Mouse (Mus musculus) intestine, embryonic 16.5 days (tissue): ENCODE results near the gene Ghrh. TPM values are rescaled to one million over a fixed set of nuclear protein-coding genes. Genes with fewer than 3 reads are reported as not detected.

Experiments
- ATAC-seq: fragments of 200-750 bp; cut with Nextera tagmentation; 2 replicates; pipeline ENCODE4 v1.8.0; 2017; ENCODE audit warnings: moderate TSS enrichment, moderate library complexity
- H3K27ac ChIP-seq: fragments of 300-500 bp; sonication (generic); 2 replicates; pipeline ENCODE4 v1.5.1; 2014; ENCODE audit warnings: mild to moderate bottlenecking, low read length
- H3K27me3 ChIP-seq: fragments of 300-500 bp; sonication (generic); replicated peaks from 2 replicates; pipeline ENCODE4 v1.6.1; 2014; ENCODE audit warnings: low read length, control low read depth, mixed read lengths; ENCODE audit not compliant: control insufficient read depth, insufficient read depth
- H3K36me3 ChIP-seq: fragments of 300-500 bp; sonication (generic); 2 replicates; pipeline ENCODE4 v1.6.1; 2014; ENCODE audit warnings: low read length, control low read depth; ENCODE audit not compliant: control insufficient read depth, insufficient read depth
- H3K4me1 ChIP-seq: fragments of 300-500 bp; sonication (generic); 2 replicates; pipeline ENCODE4 v1.6.1; 2014; ENCODE audit warnings: low read length, control low read depth, mixed read lengths; ENCODE audit not compliant: control insufficient read depth, insufficient read depth
- H3K4me2 ChIP-seq: fragments of 300-500 bp; sonication (generic); 2 replicates; pipeline ENCODE4 v1.6.1; 2014; ENCODE audit warnings: low read depth, low read length, control low read depth
- H3K4me3 ChIP-seq: fragments of 300-500 bp; sonication (generic); 2 replicates; pipeline ENCODE4 v1.5.1; 2014; ENCODE audit warnings: mild to moderate bottlenecking, low read length
- H3K9ac ChIP-seq: fragments of 300-500 bp; sonication (generic); 2 replicates; pipeline ENCODE4 v1.6.1; 2014; ENCODE audit warnings: low read depth, low read length
- H3K9me3 ChIP-seq: fragments of 300-500 bp; sonication (generic); 2 replicates; pipeline ENCODE4 v1.6.1; 2016; ENCODE audit warnings: low read length, control low read depth; ENCODE audit not compliant: control insufficient read depth
- whole genome bisulfite sequencing: fragments of 180-500 bp; shearing (Covaris S2); extraction: QIAGEN DNeasy Blood & Tissue Kit; methylation state at CpG from one replicate; pipeline ENCODE4 v1.1.7; 2014; 5-methylcytosine and 5-hydroxymethylcytosine counted together
- polyA plus RNA-seq: library from polyadenylated mRNA; unstranded; fragments of >200 nt; fragmentation: Nextera tagmentation; extraction: Ambion mirVana; gene quantifications from 2 replicates; pipeline ENCODE4 v1.2.1, GENCODE M21; 2015

The Ghrh gene
- polyA plus RNA-seq, 1 experiment from 2014 or later = 0.76 TPM

DNA sequence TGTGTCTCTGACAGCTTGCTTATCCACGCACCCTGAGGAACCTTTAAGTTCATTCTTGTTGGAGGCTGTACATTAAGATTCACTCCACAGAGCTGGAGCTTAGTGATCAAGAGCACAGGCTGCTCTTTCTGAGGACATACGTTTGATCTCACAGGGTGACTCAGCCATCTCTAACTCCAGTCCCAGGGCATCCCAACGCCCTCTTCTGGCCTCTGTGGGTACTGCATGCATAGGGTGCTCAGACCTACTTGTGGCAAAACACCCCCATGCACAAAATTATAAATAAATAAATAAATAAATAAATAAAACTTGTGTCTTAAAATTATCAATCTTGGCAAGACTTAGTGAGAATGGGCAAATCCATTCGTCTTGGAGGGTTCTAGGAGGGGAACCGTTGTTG lies 8.6 kb downstream of the Ghrh start:
- H3K36me3 ChIP-seq = no peaks in the 10 kb centered on the region
- H3K27ac ChIP-seq = no peak overlapping the region
- ATAC-seq = no peak
- H3K9me3 ChIP-seq = no peaks in the 10 kb centered on the region
- no peak overlapping the region for H3K4me3 ChIP-seq
- no peak overlapping the region for H3K4me2 ChIP-seq
- 44% methylated on average over 5 of the region's 5 CpGs for WGBS
- no peaks in the 10 kb centered on the region for H3K27me3 ChIP-seq
- peaks cover 9% of the 10 kb centered on the region; the same call in 1 of the 2 replicates for H3K4me1 ChIP-seq
- no peak overlapping the region for H3K9ac ChIP-seq

DNA sequence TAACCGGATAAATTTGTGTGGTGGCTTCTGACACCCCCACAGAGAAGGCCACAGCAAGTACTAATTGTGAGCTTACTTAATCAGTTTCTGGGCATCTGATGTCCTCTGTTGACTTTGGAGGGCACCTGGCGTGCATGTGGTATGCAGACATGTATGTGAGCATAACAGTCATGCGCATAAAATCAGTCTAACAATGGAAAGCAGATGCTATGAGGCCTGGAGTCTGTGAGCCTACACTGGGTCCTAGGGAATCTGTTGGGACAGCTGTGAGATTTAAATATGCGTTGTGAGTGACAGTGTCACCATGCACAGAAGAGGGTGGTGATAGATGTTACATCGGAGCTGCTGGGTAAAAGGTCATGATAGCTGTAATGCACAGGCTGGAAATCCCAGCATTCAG lies 15.2 kb downstream of the Ghrh start:
- H3K27me3 ChIP-seq = no peaks in the 10 kb centered on the region
- H3K36me3 ChIP-seq = no peaks in the 10 kb centered on the region
- H3K9ac ChIP-seq = no peak overlapping the region
- H3K4me2 ChIP-seq = no peak overlapping the region
- H3K4me3 ChIP-seq = no peak overlapping the region
- ATAC-seq = no peak
- WGBS = 77% methylated on average over 5 of the region's 5 CpGs
- no peaks in the 10 kb centered on the region for H3K4me1 ChIP-seq
- no peaks in the 10 kb centered on the region for H3K9me3 ChIP-seq
- H3K27ac ChIP-seq = no peak overlapping the region

DNA sequence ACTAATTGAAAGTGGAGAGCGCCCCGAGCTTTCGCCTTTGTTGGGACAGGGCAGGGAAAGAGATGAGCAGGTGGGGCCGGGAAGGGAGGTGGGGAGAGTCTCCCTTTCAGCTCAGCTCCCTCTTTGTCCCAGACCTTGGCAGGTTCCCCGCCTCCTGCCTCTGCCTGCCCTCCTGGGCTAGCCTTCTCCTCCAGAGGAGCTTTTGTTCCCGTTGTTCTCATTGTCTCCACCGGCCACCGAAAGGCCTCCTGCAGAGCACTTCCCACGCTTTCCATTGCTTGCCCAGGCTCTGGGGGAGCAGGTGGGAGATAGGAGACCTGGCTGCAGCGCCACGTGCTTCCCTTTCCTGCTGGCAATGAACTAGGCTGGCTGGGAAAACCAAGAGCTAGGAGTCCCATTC lies 18.7 kb downstream of the Ghrh start:
- no peak overlapping the region for H3K27ac ChIP-seq
- no peaks in the 10 kb centered on the region for H3K27me3 ChIP-seq
- no peak overlapping the region for H3K4me2 ChIP-seq
- H3K9ac ChIP-seq = no peak overlapping the region
- no peaks in the 10 kb centered on the region for H3K4me1 ChIP-seq
- 45% methylated on average over 11 of the region's 11 CpGs for WGBS
- peaks cover 7% of the 10 kb centered on the region for H3K36me3 ChIP-seq
- ATAC-seq = no peak
- H3K4me3 ChIP-seq = no peak overlapping the region
- H3K9me3 ChIP-seq = no peaks in the 10 kb centered on the region

DNA sequence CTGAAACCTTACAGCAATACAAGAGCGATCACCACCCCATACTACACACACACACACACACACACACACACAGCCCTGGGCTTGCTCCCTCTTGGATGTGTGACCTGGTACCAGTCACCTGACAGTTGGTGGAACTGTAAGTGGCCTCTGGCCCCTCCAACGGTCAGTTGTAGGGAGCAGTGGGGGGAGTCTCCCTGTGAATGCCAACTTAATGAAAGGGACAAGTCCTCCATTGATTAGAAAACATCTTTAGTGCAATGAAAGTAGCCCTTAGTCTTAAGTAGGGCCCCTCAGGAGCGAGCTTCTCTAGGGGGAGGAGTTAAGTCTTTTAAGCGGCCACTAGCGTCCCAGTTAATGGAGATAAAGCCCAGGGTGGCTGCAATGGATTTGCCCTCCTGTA lies 19.2 kb downstream of the Ghrh start:
- no peaks in the 10 kb centered on the region for H3K4me1 ChIP-seq
- peaks cover 11% of the 10 kb centered on the region for H3K36me3 ChIP-seq
- H3K4me2 ChIP-seq = no peak overlapping the region
- no peak for ATAC-seq
- no peak overlapping the region for H3K27ac ChIP-seq
- H3K27me3 ChIP-seq = no peaks in the 10 kb centered on the region
- H3K4me3 ChIP-seq = no peak overlapping the region
- H3K9me3 ChIP-seq = no peaks in the 10 kb centered on the region
- H3K9ac ChIP-seq = no peak overlapping the region
- 47% methylated on average over 5 of the region's 5 CpGs for WGBS

DNA sequence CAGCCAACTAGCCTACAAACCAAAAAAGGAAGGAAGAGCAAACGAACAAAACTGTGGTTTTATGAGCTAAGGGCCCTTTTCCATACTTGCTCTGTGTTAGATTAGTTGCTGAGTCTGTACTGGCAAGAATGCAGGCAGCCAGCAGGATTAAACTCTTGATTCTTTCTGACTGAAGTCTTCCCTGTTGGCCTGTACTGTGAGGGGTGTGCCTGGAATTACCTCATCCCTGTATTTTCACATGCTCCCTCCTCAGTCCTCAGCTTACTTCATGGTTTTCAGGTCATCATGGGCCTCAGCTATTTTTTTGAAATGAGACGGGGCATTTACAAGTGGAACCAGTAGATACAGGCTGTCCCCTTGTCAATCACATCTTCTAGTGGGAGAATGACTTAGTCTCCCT lies 22.1 kb downstream of the Ghrh start:
- Histone ChIP-seq H3K36me3 (peaks cover 17% of the 10 kb centered on the region), H3K27me3 (no peaks in the 10 kb centered on the region), H3K4me2 (no peak overlapping the region), H3K4me3 (no peak overlapping the region), H3K27ac (no peak overlapping the region), H3K9me3 (no peaks in the 10 kb centered on the region), H3K4me1 (no peaks in the 10 kb centered on the region), H3K9ac (no peak overlapping the region)
- ATAC-seq = no peak
- 72% methylated on average over 2 of the region's 2 CpGs for WGBS

DNA sequence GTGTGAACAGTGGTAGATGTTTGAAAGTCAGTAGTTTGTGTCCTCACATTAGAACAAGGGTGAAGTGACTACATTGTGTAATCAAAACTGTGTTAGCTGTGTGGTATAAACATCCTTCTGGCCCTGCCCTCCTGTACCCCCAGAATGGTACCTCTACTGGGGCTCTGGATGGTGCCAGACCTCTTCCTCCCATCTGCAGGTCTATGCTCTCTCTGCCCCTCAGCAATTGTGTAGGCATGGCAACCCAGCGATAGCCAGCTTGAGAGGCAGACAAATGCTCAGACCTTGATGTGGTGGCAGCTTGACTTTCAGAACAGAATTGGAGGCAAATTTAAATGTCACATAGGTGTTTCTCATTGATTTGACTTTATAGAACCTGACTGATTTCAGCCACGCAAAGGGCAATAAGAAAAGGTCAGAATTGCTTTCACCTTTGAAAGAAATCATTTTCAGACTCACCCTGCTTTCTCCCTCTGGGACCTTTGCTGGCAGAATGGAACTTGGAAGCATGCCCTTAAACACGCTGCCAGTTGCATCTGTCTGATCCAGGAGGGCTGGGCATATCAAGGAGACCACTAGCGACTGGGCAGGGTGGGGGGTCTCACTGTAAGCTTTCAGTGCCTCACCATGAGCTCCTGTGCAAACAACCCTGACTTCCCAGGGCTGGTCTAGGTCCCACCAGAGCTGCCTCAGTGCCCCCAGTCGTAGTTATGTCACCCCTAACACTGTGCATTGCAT lies 25.1 kb downstream of the Ghrh start:
- no peak overlapping the region for H3K9ac ChIP-seq
- H3K4me1 ChIP-seq = no peaks in the 10 kb centered on the region
- H3K27ac ChIP-seq = no peak overlapping the region
- 81% methylated on average over 5 of the region's 5 CpGs for WGBS
- no peak for ATAC-seq
- H3K4me2 ChIP-seq = no peak overlapping the region
- peaks cover 28% of the 10 kb centered on the region for H3K36me3 ChIP-seq
- no peaks in the 10 kb centered on the region for H3K9me3 ChIP-seq
- no peak overlapping the region for H3K4me3 ChIP-seq
- no peaks in the 10 kb centered on the region for H3K27me3 ChIP-seq

DNA sequence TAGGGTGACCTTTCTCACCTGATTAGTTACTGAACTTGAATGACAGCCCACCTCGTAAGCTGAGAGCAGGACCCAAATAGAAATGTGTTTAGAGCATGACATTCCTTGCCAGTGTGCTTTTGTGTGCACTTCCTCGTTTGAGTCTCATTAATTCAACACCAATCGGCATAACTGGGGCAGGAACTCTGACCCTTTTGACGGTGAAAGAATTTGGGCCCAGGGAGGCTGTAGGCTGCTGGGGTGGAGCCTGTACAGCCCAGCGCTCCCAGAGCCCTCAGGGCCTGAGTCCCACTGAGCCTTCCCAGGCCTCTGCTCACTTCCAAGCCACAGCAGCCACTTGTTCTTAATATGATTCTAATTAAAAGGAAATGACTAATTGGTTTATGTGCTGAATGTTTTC lies 26.4 kb downstream of the Ghrh start:
- ATAC-seq = no peak
- H3K4me1 ChIP-seq = no peaks in the 10 kb centered on the region
- no peak overlapping the region for H3K4me2 ChIP-seq
- WGBS = 57% methylated on average over 5 of the region's 5 CpGs
- H3K36me3 ChIP-seq = peaks cover 30% of the 10 kb centered on the region
- H3K4me3 ChIP-seq = no peak overlapping the region
- H3K27ac ChIP-seq = no peak overlapping the region
- no peaks in the 10 kb centered on the region for H3K9me3 ChIP-seq
- H3K27me3 ChIP-seq = no peaks in the 10 kb centered on the region
- H3K9ac ChIP-seq = no peak overlapping the region

DNA sequence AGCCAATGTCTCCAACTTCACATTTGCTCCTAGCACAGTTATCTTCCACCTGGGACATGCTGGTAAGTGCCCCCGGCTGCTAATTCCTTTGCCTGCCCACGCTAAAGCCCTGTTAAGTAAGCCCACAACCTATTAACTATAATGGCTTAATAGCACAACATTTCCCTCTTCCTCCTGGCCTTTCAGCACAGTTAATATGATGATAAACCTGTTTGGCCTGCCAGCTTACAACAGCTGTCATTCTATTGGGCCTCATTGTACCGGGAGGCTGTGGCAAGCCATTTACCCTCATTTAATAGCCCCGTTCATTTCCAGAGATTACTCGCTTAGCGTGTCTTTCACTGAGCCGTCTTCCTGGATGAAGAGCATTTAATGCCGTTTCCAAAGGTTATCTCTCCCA lies 27.2 kb downstream of the Ghrh start:
- Histone ChIP-seq H3K4me3 (no peak overlapping the region), H3K4me2 (no peak overlapping the region), H3K36me3 (peaks cover 31% of the 10 kb centered on the region), H3K9me3 (no peaks in the 10 kb centered on the region), H3K4me1 (no peaks in the 10 kb centered on the region), H3K27ac (no peak overlapping the region), H3K9ac (no peak overlapping the region), H3K27me3 (no peaks in the 10 kb centered on the region)
- WGBS = 66% methylated on average over 8 of the region's 8 CpGs
- no peak for ATAC-seq

DNA sequence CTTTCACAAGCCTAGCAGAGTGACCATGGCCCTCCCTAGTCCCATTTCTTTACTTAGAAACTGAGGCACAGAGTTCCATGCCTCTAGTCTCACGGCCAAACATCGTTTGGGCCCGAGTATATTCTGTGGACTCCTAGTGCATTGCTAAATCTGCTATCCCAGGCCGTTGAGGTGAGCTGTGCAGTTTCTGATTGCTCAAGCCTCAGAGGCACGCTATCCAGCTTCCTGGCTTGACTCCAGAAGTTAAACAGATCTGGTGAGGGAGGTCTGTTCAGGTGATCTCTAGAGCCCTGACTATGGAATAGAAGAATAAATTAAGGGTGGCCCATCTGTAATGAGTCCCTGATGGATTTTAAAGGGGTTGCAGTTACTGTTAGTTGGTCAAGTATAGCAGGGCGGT lies 30.1 kb downstream of the Ghrh start:
- ATAC-seq = no peak
- Histone ChIP-seq H3K36me3 (peaks cover 45% of the 10 kb centered on the region), H3K9ac (no peak overlapping the region), H3K27me3 (no peaks in the 10 kb centered on the region), H3K4me3 (no peak overlapping the region), H3K27ac (no peak overlapping the region), H3K4me1 (no peaks in the 10 kb centered on the region), H3K9me3 (no peaks in the 10 kb centered on the region), H3K4me2 (no peak overlapping the region)
- 74% methylated on average over 6 of the region's 6 CpGs for WGBS

DNA sequence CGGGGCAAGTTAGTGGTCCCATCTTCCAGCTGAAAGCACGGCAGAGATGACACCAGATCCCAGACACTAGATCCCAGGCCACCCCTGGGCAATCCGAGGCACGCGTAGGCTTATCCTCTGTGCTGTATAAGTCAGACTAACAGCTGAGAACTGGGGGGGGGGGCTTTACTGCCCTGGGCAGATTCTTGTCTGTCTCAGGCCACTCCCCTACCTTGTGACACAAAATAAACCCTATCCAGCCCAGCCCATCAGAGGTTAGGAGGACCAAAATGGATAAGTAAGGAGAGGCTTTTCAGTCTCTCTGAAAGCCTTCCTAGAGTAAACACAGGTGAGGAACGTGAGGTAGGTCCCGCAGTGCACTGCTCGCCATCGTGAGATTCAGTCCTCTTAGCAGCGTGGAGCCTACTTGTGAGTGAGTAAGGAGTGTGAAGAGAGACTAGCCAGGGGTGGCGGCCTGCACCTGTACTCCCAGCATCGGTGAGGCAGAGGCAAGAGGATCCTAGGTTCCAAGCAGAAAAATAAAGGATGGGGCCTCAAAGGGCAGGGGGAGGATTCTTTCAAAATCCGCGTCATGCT lies 30.9 kb downstream of the Ghrh start:
- whole genome bisulfite sequencing = 78% methylated on average over 14 of the region's 14 CpGs
- H3K27ac ChIP-seq = no peak overlapping the region
- H3K4me3 ChIP-seq = no peak overlapping the region
- no peak overlapping the region for H3K4me2 ChIP-seq
- no peak overlapping the region for H3K9ac ChIP-seq
- H3K9me3 ChIP-seq = no peaks in the 10 kb centered on the region
- H3K27me3 ChIP-seq = no peaks in the 10 kb centered on the region
- no peak for ATAC-seq
- peaks cover 39% of the 10 kb centered on the region for H3K36me3 ChIP-seq
- H3K4me1 ChIP-seq = no peaks in the 10 kb centered on the region
